Mouse (Mus musculus): Measurements from ENCODE around the gene Tomm34. TPM values are rescaled to one million over a fixed set of nuclear protein-coding genes. Genes with fewer than 3 reads are reported as not detected.

Tomm34 gene
- 51.3 and 54.2 TPM in 2 replicates for polyA plus RNA-seq (2015; fragmentation: Nextera tagmentation; extraction: Ambion mirVana)

- Histone ChIP-seq H3K27ac (ENCODE audit: low read length) (peak within 1 kb of the TSS; percentile 75), H3K4me3 (ENCODE audit: low read length) (peak within 1 kb of the TSS; percentile 100), H3K4me1 (replicated peaks; ENCODE audit: control insufficient read depth, insufficient read depth, low read length) (peaks cover 23% of the 10 kb centered on the region), H3K27me3 (ENCODE audit: control insufficient read depth, insufficient read depth, low read depth, low read length) (no peaks in the 10 kb centered on the region), H3K4me2 (ENCODE audit: low read depth, low read length) (peak within 1 kb of the TSS; percentile 97), H3K9ac (ENCODE audit: low read length) (peak within 1 kb of the TSS; percentile 93), H3K36me3 (ENCODE audit: control insufficient read depth, insufficient read depth, low read length) (no peaks in the 10 kb centered on the region), H3K9me3 (ENCODE audit: control insufficient read depth, low read length) (no peaks in the 10 kb centered on the region)
- under 1% methylated on average over 51 of the region's 55 CpGs for WGBS
- peak; percentile 98 for ATAC-seq (ENCODE audit: low read depth)
Observed at GRCm38 (mm10) chr2:164070765-164071436, at the start of gene Tomm34. TSS of gene Tomm34 (minus strand) at chr2:164071169.

GRCm38 (mm10) chr2:164119503-164119902 is 48.5 kb upstream of the Tomm34 start:
- Histone ChIP-seq H3K4me3 (ENCODE audit: low read length) (no peak overlapping the region), H3K27ac (ENCODE audit: low read length) (no peak overlapping the region), H3K9ac (ENCODE audit: low read length) (no peak overlapping the region), H3K27me3 (ENCODE audit: control insufficient read depth, insufficient read depth, low read depth, low read length) (no peaks in the 10 kb centered on the region), H3K4me1 (replicated peaks; ENCODE audit: control insufficient read depth, insufficient read depth, low read length) (no peaks in the 10 kb centered on the region), H3K36me3 (ENCODE audit: control insufficient read depth, insufficient read depth, low read length) (peaks cover 9% of the 10 kb centered on the region), H3K9me3 (ENCODE audit: control insufficient read depth, low read length) (no peaks in the 10 kb centered on the region), H3K4me2 (ENCODE audit: low read depth, low read length) (no peak overlapping the region)
- ATAC-seq (ENCODE audit: low read depth), result no peak
- 93% methylated on average over 6 of the region's 6 CpGs for WGBS

- no peak overlapping the region for H3K9ac ChIP-seq (ENCODE audit: low read length)
- no peaks in the 10 kb centered on the region for H3K9me3 ChIP-seq (ENCODE audit: control insufficient read depth, low read length)
- no peak overlapping the region for H3K4me3 ChIP-seq (ENCODE audit: low read length)
- no peak overlapping the region for H3K4me2 ChIP-seq (ENCODE audit: low read depth, low read length)
- ATAC-seq (ENCODE audit: low read depth), result no peak
- 80% methylated on average over 10 of the region's 10 CpGs for WGBS
- no peaks in the 10 kb centered on the region for H3K4me1 ChIP-seq (replicated peaks; ENCODE audit: control insufficient read depth, insufficient read depth, low read length)
- H3K27ac ChIP-seq (ENCODE audit: low read length), result no peak overlapping the region
- no peaks in the 10 kb centered on the region for H3K27me3 ChIP-seq (ENCODE audit: control insufficient read depth, insufficient read depth, low read depth, low read length)
- peaks cover 8% of the 10 kb centered on the region; the same call in 1 of the 2 replicates for H3K36me3 ChIP-seq (ENCODE audit: control insufficient read depth, insufficient read depth, low read length)
Observed at GRCm38 (mm10) chr2:164115531-164115930, 44.6 kb upstream of the Tomm34 start.

GRCm38 (mm10) chr2:164114051-164114450 is 43.1 kb upstream of the Tomm34 start:
- no peak for ATAC-seq (ENCODE audit: low read depth)
- H3K4me2 ChIP-seq (ENCODE audit: low read depth, low read length), result no peak overlapping the region
- 90% methylated on average over 6 of the region's 6 CpGs for WGBS

GRCm38 (mm10) chr2:164111546-164111945 is 40.6 kb upstream of the Tomm34 start:
- H3K9me3 ChIP-seq (ENCODE audit: control insufficient read depth, low read length), result no peaks in the 10 kb centered on the region
- ATAC-seq (ENCODE audit: low read depth), result no peak
- H3K4me3 ChIP-seq (ENCODE audit: low read length), result no peak overlapping the region
- H3K27me3 ChIP-seq (ENCODE audit: control insufficient read depth, insufficient read depth, low read depth, low read length), result no peaks in the 10 kb centered on the region
- H3K9ac ChIP-seq (ENCODE audit: low read length), result no peak overlapping the region
- no peak overlapping the region for H3K27ac ChIP-seq (ENCODE audit: low read length)
- no peak overlapping the region for H3K4me2 ChIP-seq (ENCODE audit: low read depth, low read length)
- no peaks in the 10 kb centered on the region for H3K4me1 ChIP-seq (replicated peaks; ENCODE audit: control insufficient read depth, insufficient read depth, low read length)
- H3K36me3 ChIP-seq (ENCODE audit: control insufficient read depth, insufficient read depth, low read length), result peaks cover 2% of the 10 kb centered on the region; the same call in 1 of the 2 replicates
- WGBS, result 77% methylated on average over 8 of the region's 8 CpGs

More at GRCm38 (mm10) chr2:164114051-164114450, 43.1 kb upstream of the Tomm34 start:
- H3K9me3 ChIP-seq (ENCODE audit: control insufficient read depth, low read length), result no peaks in the 10 kb centered on the region
- H3K9ac ChIP-seq (ENCODE audit: low read length), result no peak overlapping the region
- H3K4me3 ChIP-seq (ENCODE audit: low read length), result no peak overlapping the region
- H3K4me1 ChIP-seq (replicated peaks; ENCODE audit: control insufficient read depth, insufficient read depth, low read length), result no peaks in the 10 kb centered on the region
- peaks cover 8% of the 10 kb centered on the region; the same call in 1 of the 2 replicates for H3K36me3 ChIP-seq (ENCODE audit: control insufficient read depth, insufficient read depth, low read length)
- H3K27ac ChIP-seq (ENCODE audit: low read length), result no peak overlapping the region
- no peaks in the 10 kb centered on the region for H3K27me3 ChIP-seq (ENCODE audit: control insufficient read depth, insufficient read depth, low read depth, low read length)

GRCm38 (mm10) chr2:164108501-164108900 is 37.5 kb upstream of the Tomm34 start:
- no peak overlapping the region for H3K9ac ChIP-seq (ENCODE audit: low read length)
- no peaks in the 10 kb centered on the region for H3K27me3 ChIP-seq (ENCODE audit: control insufficient read depth, insufficient read depth, low read depth, low read length)
- H3K36me3 ChIP-seq (ENCODE audit: control insufficient read depth, insufficient read depth, low read length), result peaks cover 4% of the 10 kb centered on the region; the same call in 1 of the 2 replicates
- ATAC-seq (ENCODE audit: low read depth), result no peak
- H3K4me2 ChIP-seq (ENCODE audit: low read depth, low read length), result no peak overlapping the region
- H3K4me3 ChIP-seq (ENCODE audit: low read length), result no peak overlapping the region
- H3K9me3 ChIP-seq (ENCODE audit: control insufficient read depth, low read length), result no peaks in the 10 kb centered on the region
- no peak overlapping the region for H3K27ac ChIP-seq (ENCODE audit: low read length)
- H3K4me1 ChIP-seq (replicated peaks; ENCODE audit: control insufficient read depth, insufficient read depth, low read length), result no peaks in the 10 kb centered on the region
- 78% methylated on average over 4 of the region's 4 CpGs for WGBS

GRCm38 (mm10) chr2:164107125-164107874 is 36.3 kb upstream of the Tomm34 start:
- no peak overlapping the region for H3K4me3 ChIP-seq (ENCODE audit: low read length)
- H3K4me2 ChIP-seq (ENCODE audit: low read depth, low read length), result no peak overlapping the region
- H3K4me1 ChIP-seq (replicated peaks; ENCODE audit: control insufficient read depth, insufficient read depth, low read length), result no peaks in the 10 kb centered on the region
- 79% methylated on average over 16 of the region's 16 CpGs for WGBS
- H3K9me3 ChIP-seq (ENCODE audit: control insufficient read depth, low read length), result no peaks in the 10 kb centered on the region
- no peaks in the 10 kb centered on the region for H3K27me3 ChIP-seq (ENCODE audit: control insufficient read depth, insufficient read depth, low read depth, low read length)
- ATAC-seq (ENCODE audit: low read depth), result no peak
- H3K9ac ChIP-seq (ENCODE audit: low read length), result no peak overlapping the region
- H3K36me3 ChIP-seq (ENCODE audit: control insufficient read depth, insufficient read depth, low read length), result peaks cover 3% of the 10 kb centered on the region; the same call in 1 of the 2 replicates
- H3K27ac ChIP-seq (ENCODE audit: low read length), result no peak overlapping the region

- H3K9me3 ChIP-seq (ENCODE audit: control insufficient read depth, low read length), result no peaks in the 10 kb centered on the region
- ATAC-seq (ENCODE audit: low read depth), result no peak
- peaks cover 3% of the 10 kb centered on the region; the same call in 1 of the 2 replicates for H3K36me3 ChIP-seq (ENCODE audit: control insufficient read depth, insufficient read depth, low read length)
- H3K27me3 ChIP-seq (ENCODE audit: control insufficient read depth, insufficient read depth, low read depth, low read length), result no peaks in the 10 kb centered on the region
- 84% methylated on average over 14 of the region's 14 CpGs for WGBS
- no peak overlapping the region for H3K27ac ChIP-seq (ENCODE audit: low read length)
- H3K4me1 ChIP-seq (replicated peaks; ENCODE audit: control insufficient read depth, insufficient read depth, low read length), result no peaks in the 10 kb centered on the region
- no peak overlapping the region for H3K4me2 ChIP-seq (ENCODE audit: low read depth, low read length)
- H3K4me3 ChIP-seq (ENCODE audit: low read length), result no peak overlapping the region
- no peak overlapping the region for H3K9ac ChIP-seq (ENCODE audit: low read length)
Observed at GRCm38 (mm10) chr2:164106287-164107035, 35.5 kb upstream of the Tomm34 start.

- 17% methylated on average over 4 of the region's 4 CpGs for WGBS
- H3K27ac ChIP-seq (ENCODE audit: low read length), result no peak overlapping the region
Observed at GRCm38 (mm10) chr2:164103501-164103900, 32.5 kb upstream of the Tomm34 start.

More at GRCm38 (mm10) chr2:164103501-164103900, 32.5 kb upstream of the Tomm34 start:
- Histone ChIP-seq H3K4me1 (replicated peaks; ENCODE audit: control insufficient read depth, insufficient read depth, low read length) (no peaks in the 10 kb centered on the region), H3K36me3 (ENCODE audit: control insufficient read depth, insufficient read depth, low read length) (peaks cover 13% of the 10 kb centered on the region; the same call in 1 of the 2 replicates), H3K9ac (ENCODE audit: low read length) (no peak overlapping the region), H3K9me3 (ENCODE audit: control insufficient read depth, low read length) (no peaks in the 10 kb centered on the region), H3K4me3 (ENCODE audit: low read length) (no peak overlapping the region), H3K4me2 (ENCODE audit: low read depth, low read length) (no peak overlapping the region), H3K27me3 (ENCODE audit: control insufficient read depth, insufficient read depth, low read depth, low read length) (no peaks in the 10 kb centered on the region)
- no peak for ATAC-seq (ENCODE audit: low read depth)
